Mouse (Mus musculus): ENCODE measurements around the gene Bcl2l2.

- TF ChIP-seq CTCF (IDR thresholded peaks at IDR 0.05; ENCODE audit: control insufficient read depth, insufficient read depth, low read length) (no peak), POLR2A (IDR thresholded peaks at IDR 0.05; ENCODE audit: borderline replicate concordance, control insufficient read depth, low read depth, low read length) (no peak)
Observed at GRCm38 (mm10) chr14:54930431-54930830, 47.3 kb downstream of the Bcl2l2 start.
